Mouse (Mus musculus): ENCODE measurements around the gene Sh3gl2. TPM values are rescaled to one million over a fixed set of nuclear protein-coding genes. Genes with fewer than 3 reads are reported as not detected.

Gene Sh3gl2
- polyA plus RNA-seq, 2 experiments, result 3.1 to 5.2 TPM

GRCm38 (mm10) chr4:85260687-85261658, 56.0 kb downstream of the Sh3gl2 start:
- Histone ChIP-seq H3K36me3 (ENCODE audit: control insufficient read depth, insufficient read depth, low read length) (no peaks in the 10 kb centered on the region), H3K9me3 (ENCODE audit: control insufficient read depth, low read length) (no peaks in the 10 kb centered on the region), H3K9ac (ENCODE audit: low read depth, low read length, severe bottlenecking) (no peak overlapping the region), H3K4me3 (replicated peaks; ENCODE audit: low read length) (no peak overlapping the region), H3K4me1 (ENCODE audit: control insufficient read depth, insufficient read depth, low read length) (no peaks in the 10 kb centered on the region), H3K4me2 (replicated peaks; ENCODE audit: low read depth, low read length, severe bottlenecking) (no peak overlapping the region), H3K27me3 (ENCODE audit: control insufficient read depth, insufficient read depth, low read length) (no peaks in the 10 kb centered on the region), H3K27ac (replicated peaks; ENCODE audit: low read depth, low read length) (no peak overlapping the region)
- TF ChIP-seq POLR2A (IDR thresholded peaks at IDR 0.05; ENCODE audit: borderline replicate concordance, extremely low read depth, insufficient read depth, insufficient read length), result no peak
- no peak for DNase-seq (ENCODE audit: low spot score)
- WGBS, result 91% methylated on average over 12 of the region's 12 CpGs
- ATAC-seq (ENCODE audit: low FRiP score, low read depth), result no peak

- Histone ChIP-seq H3K4me2 (replicated peaks; ENCODE audit: low read depth, low read length, severe bottlenecking) (no peak overlapping the region), H3K9me3 (ENCODE audit: control insufficient read depth, low read length) (no peaks in the 10 kb centered on the region), H3K4me1 (ENCODE audit: control insufficient read depth, insufficient read depth, low read length) (no peaks in the 10 kb centered on the region), H3K27me3 (ENCODE audit: control insufficient read depth, insufficient read depth, low read length) (no peaks in the 10 kb centered on the region), H3K36me3 (ENCODE audit: control insufficient read depth, insufficient read depth, low read length) (no peaks in the 10 kb centered on the region), H3K4me3 (replicated peaks; ENCODE audit: low read length) (no peak overlapping the region), H3K27ac (replicated peaks; ENCODE audit: low read depth, low read length) (no peak overlapping the region), H3K9ac (ENCODE audit: low read depth, low read length, severe bottlenecking) (no peak overlapping the region)
- TF ChIP-seq POLR2A (IDR thresholded peaks at IDR 0.05; ENCODE audit: borderline replicate concordance, extremely low read depth, insufficient read depth, insufficient read length), result no peak
- ATAC-seq (ENCODE audit: low FRiP score, low read depth), result no peak
- no peak for DNase-seq (ENCODE audit: low spot score)
- WGBS, result 52% methylated on average over 6 of the region's 6 CpGs
These were observed 57.2 kb downstream of the Sh3gl2 start for GRCm38 (mm10) chr4:85262146-85262545.

GRCm38 (mm10) chr4:85262606-85263005, 57.7 kb downstream of the Sh3gl2 start:
- DNase-seq (ENCODE audit: low spot score), result no peak
- H3K4me2 ChIP-seq (replicated peaks; ENCODE audit: low read depth, low read length, severe bottlenecking), result no peak overlapping the region
- no peak for ATAC-seq (ENCODE audit: low FRiP score, low read depth)
- H3K4me3 ChIP-seq (replicated peaks; ENCODE audit: low read length), result no peak overlapping the region
- 91% methylated on average over 13 of the region's 13 CpGs for WGBS
- no peaks in the 10 kb centered on the region for H3K27me3 ChIP-seq (ENCODE audit: control insufficient read depth, insufficient read depth, low read length)
- no peaks in the 10 kb centered on the region for H3K4me1 ChIP-seq (ENCODE audit: control insufficient read depth, insufficient read depth, low read length)
- no peak overlapping the region for H3K9ac ChIP-seq (ENCODE audit: low read depth, low read length, severe bottlenecking)
- H3K36me3 ChIP-seq (ENCODE audit: control insufficient read depth, insufficient read depth, low read length), result no peaks in the 10 kb centered on the region
- H3K9me3 ChIP-seq (ENCODE audit: control insufficient read depth, low read length), result no peaks in the 10 kb centered on the region
- TF ChIP-seq POLR2A (IDR thresholded peaks at IDR 0.05; ENCODE audit: borderline replicate concordance, extremely low read depth, insufficient read depth, insufficient read length), result no peak
- no peak overlapping the region for H3K27ac ChIP-seq (replicated peaks; ENCODE audit: low read depth, low read length)

- H3K9me3 ChIP-seq (ENCODE audit: control insufficient read depth, low read length), result no peaks in the 10 kb centered on the region
- H3K4me1 ChIP-seq (ENCODE audit: control insufficient read depth, insufficient read depth, low read length), result no peaks in the 10 kb centered on the region
- DNase-seq (ENCODE audit: low spot score), result no peak
- no peaks in the 10 kb centered on the region for H3K27me3 ChIP-seq (ENCODE audit: control insufficient read depth, insufficient read depth, low read length)
- H3K9ac ChIP-seq (ENCODE audit: low read depth, low read length, severe bottlenecking), result no peak overlapping the region
- WGBS, result 87% methylated on average over 2 of the region's 2 CpGs
- no peak for ATAC-seq (ENCODE audit: low FRiP score, low read depth)
- no peaks in the 10 kb centered on the region for H3K36me3 ChIP-seq (ENCODE audit: control insufficient read depth, insufficient read depth, low read length)
- H3K4me2 ChIP-seq (replicated peaks; ENCODE audit: low read depth, low read length, severe bottlenecking), result no peak overlapping the region
- TF ChIP-seq POLR2A (IDR thresholded peaks at IDR 0.05; ENCODE audit: borderline replicate concordance, extremely low read depth, insufficient read depth, insufficient read length), result no peak
- no peak overlapping the region for H3K4me3 ChIP-seq (replicated peaks; ENCODE audit: low read length)
- H3K27ac ChIP-seq (replicated peaks; ENCODE audit: low read depth, low read length), result no peak overlapping the region
These were observed 62.5 kb downstream of the Sh3gl2 start for GRCm38 (mm10) chr4:85267456-85267855.

GRCm38 (mm10) chr4:85272877-85273276, 68.0 kb downstream of the Sh3gl2 start:
- no peak for TF ChIP-seq POLR2A (IDR thresholded peaks at IDR 0.05; ENCODE audit: borderline replicate concordance, extremely low read depth, insufficient read depth, insufficient read length)
- no peak overlapping the region for H3K4me3 ChIP-seq (replicated peaks; ENCODE audit: low read length)
- H3K4me2 ChIP-seq (replicated peaks; ENCODE audit: low read depth, low read length, severe bottlenecking), result no peak overlapping the region
- H3K4me1 ChIP-seq (ENCODE audit: control insufficient read depth, insufficient read depth, low read length), result no peaks in the 10 kb centered on the region
- no peaks in the 10 kb centered on the region for H3K36me3 ChIP-seq (ENCODE audit: control insufficient read depth, insufficient read depth, low read length)
- H3K9me3 ChIP-seq (ENCODE audit: control insufficient read depth, low read length), result no peaks in the 10 kb centered on the region
- H3K27ac ChIP-seq (replicated peaks; ENCODE audit: low read depth, low read length), result no peak overlapping the region
- H3K9ac ChIP-seq (ENCODE audit: low read depth, low read length, severe bottlenecking), result no peak overlapping the region
- no peaks in the 10 kb centered on the region for H3K27me3 ChIP-seq (ENCODE audit: control insufficient read depth, insufficient read depth, low read length)
- ATAC-seq (ENCODE audit: low FRiP score, low read depth), result no peak
- DNase-seq (ENCODE audit: low spot score), result no peak
- 80% methylated on average over 4 of the region's 4 CpGs for WGBS
